Mouse (Mus musculus): ENCODE measurements around the gene 4931406P16Rik. TPM values are rescaled to one million over a fixed set of nuclear protein-coding genes. Genes with fewer than 3 reads are reported as not detected.

4931406P16Rik gene
- polyA plus RNA-seq, 1 experiment from 2014 or later = 32.6 TPM

- DNase-seq (ENCODE audit: low spot score) = no peak
- H3K27ac ChIP-seq (ENCODE audit: low read depth, low read length) = peak overlapping the region; percentile 84
- no peaks in the 10 kb centered on the region for H3K9me3 ChIP-seq (ENCODE audit: control insufficient read depth, low read length)
- H3K4me2 ChIP-seq = peak overlapping the region; percentile 94
- H3K4me3 ChIP-seq (ENCODE audit: low read depth, low read length) = peak overlapping the region; percentile 60
- H3K4me1 ChIP-seq (replicated peaks; ENCODE audit: control insufficient read depth, insufficient read depth, low read length) = peaks cover 22% of the 10 kb centered on the region
- no peaks in the 10 kb centered on the region for H3K27me3 ChIP-seq (replicated peaks; ENCODE audit: control insufficient read depth, insufficient read depth, low read length)
- ATAC-seq (replicated peaks; ENCODE audit: low FRiP score) = no peak; the same call in 1 of the 2 replicates
- H3K9ac ChIP-seq (ENCODE audit: low read depth, low read length) = peak overlapping the region; percentile 74
- H3K36me3 ChIP-seq (ENCODE audit: control insufficient read depth, insufficient read depth, low read length) = peaks cover 14% of the 10 kb centered on the region
- WGBS = 40% methylated on average over 7 of the region's 7 CpGs
These were observed 80.3 kb downstream of the 4931406P16Rik start for GRCm38 (mm10) chr7:34232785-34233725.

GRCm38 (mm10) chr7:34230116-34230515, 83.2 kb downstream of the 4931406P16Rik start, which contains the start of gene Gpi1:
TSS of gene Gpi1 (minus strand) at chr7:34230336.
- Histone ChIP-seq H3K4me1 (replicated peaks; ENCODE audit: control insufficient read depth, insufficient read depth, low read length) (peaks cover 40% of the 10 kb centered on the region), H3K27me3 (replicated peaks; ENCODE audit: control insufficient read depth, insufficient read depth, low read length) (no peaks in the 10 kb centered on the region), H3K27ac (ENCODE audit: low read depth, low read length) (peak within 1 kb of the TSS; percentile 63), H3K9ac (ENCODE audit: low read depth, low read length) (peak within 1 kb of the TSS; percentile 79), H3K4me3 (ENCODE audit: low read depth, low read length) (peak within 1 kb of the TSS; percentile 66), H3K36me3 (ENCODE audit: control insufficient read depth, insufficient read depth, low read length) (peaks cover 31% of the 10 kb centered on the region), H3K4me2 (peak within 1 kb of the TSS; percentile 98), H3K9me3 (ENCODE audit: control insufficient read depth, low read length) (no peaks in the 10 kb centered on the region)
- ATAC-seq (replicated peaks; ENCODE audit: low FRiP score) = peak; percentile 72
- under 1% methylated on average over 39 of the region's 39 CpGs for WGBS
- DNase-seq (ENCODE audit: low spot score) = peak; percentile 89

GRCm38 (mm10) chr7:34229691-34230111, 83.7 kb downstream of the 4931406P16Rik start:
- peak overlapping the region; percentile 66 for H3K4me3 ChIP-seq (ENCODE audit: low read depth, low read length)
- H3K9me3 ChIP-seq (ENCODE audit: control insufficient read depth, low read length) = no peaks in the 10 kb centered on the region
- H3K4me1 ChIP-seq (replicated peaks; ENCODE audit: control insufficient read depth, insufficient read depth, low read length) = peaks cover 40% of the 10 kb centered on the region
- DNase-seq (ENCODE audit: low spot score) (no peak), ATAC-seq (replicated peaks; ENCODE audit: low FRiP score) (no peak)
- H3K4me2 ChIP-seq = peak overlapping the region; percentile 98
- H3K27me3 ChIP-seq (replicated peaks; ENCODE audit: control insufficient read depth, insufficient read depth, low read length) = no peaks in the 10 kb centered on the region
- H3K36me3 ChIP-seq (ENCODE audit: control insufficient read depth, insufficient read depth, low read length) = peaks cover 35% of the 10 kb centered on the region
- peak overlapping the region; percentile 79 for H3K9ac ChIP-seq (ENCODE audit: low read depth, low read length)
- WGBS = 0% methylated on average over 19 of the region's 19 CpGs
- peak overlapping the region; percentile 63 for H3K27ac ChIP-seq (ENCODE audit: low read depth, low read length)

- ATAC-seq (replicated peaks; ENCODE audit: low FRiP score) = no peak
- Histone ChIP-seq H3K9me3 (ENCODE audit: control insufficient read depth, low read length) (no peaks in the 10 kb centered on the region), H3K4me2 (peak overlapping the region; percentile 98), H3K36me3 (ENCODE audit: control insufficient read depth, insufficient read depth, low read length) (peaks cover 39% of the 10 kb centered on the region), H3K9ac (ENCODE audit: low read depth, low read length) (peak overlapping the region; percentile 79), H3K27me3 (replicated peaks; ENCODE audit: control insufficient read depth, insufficient read depth, low read length) (no peaks in the 10 kb centered on the region), H3K4me3 (ENCODE audit: low read depth, low read length) (peak overlapping the region; percentile 66), H3K27ac (ENCODE audit: low read depth, low read length) (peak overlapping the region; percentile 63; the same call in 1 of the 2 replicates), H3K4me1 (replicated peaks; ENCODE audit: control insufficient read depth, insufficient read depth, low read length) (peaks cover 40% of the 10 kb centered on the region)
- no peak for DNase-seq (ENCODE audit: low spot score)
- 23% methylated on average over 5 of the region's 5 CpGs for WGBS
These were observed 84.2 kb downstream of the 4931406P16Rik start for GRCm38 (mm10) chr7:34229153-34229552.

GRCm38 (mm10) chr7:34228641-34229040, 84.7 kb downstream of the 4931406P16Rik start:
- Histone ChIP-seq H3K27ac (ENCODE audit: low read depth, low read length) (no peak overlapping the region), H3K4me1 (replicated peaks; ENCODE audit: control insufficient read depth, insufficient read depth, low read length) (peaks cover 40% of the 10 kb centered on the region), H3K9ac (ENCODE audit: low read depth, low read length) (peak overlapping the region; percentile 79), H3K9me3 (ENCODE audit: control insufficient read depth, low read length) (no peaks in the 10 kb centered on the region), H3K4me3 (ENCODE audit: low read depth, low read length) (peak overlapping the region; percentile 66), H3K27me3 (replicated peaks; ENCODE audit: control insufficient read depth, insufficient read depth, low read length) (no peaks in the 10 kb centered on the region), H3K4me2 (peak overlapping the region; percentile 98), H3K36me3 (ENCODE audit: control insufficient read depth, insufficient read depth, low read length) (peaks cover 44% of the 10 kb centered on the region)
- WGBS = 27% methylated on average over 9 of the region's 9 CpGs
- DNase-seq (ENCODE audit: low spot score) (no peak), ATAC-seq (replicated peaks; ENCODE audit: low FRiP score) (0 out of 2 replicates have a peak, but pooled peaks have one; percentile 9)

GRCm38 (mm10) chr7:34226846-34227245, 86.5 kb downstream of the 4931406P16Rik start:
- DNase-seq (ENCODE audit: low spot score) (no peak), ATAC-seq (replicated peaks; ENCODE audit: low FRiP score) (no peak)
- Histone ChIP-seq H3K27ac (ENCODE audit: low read depth, low read length) (no peak overlapping the region), H3K36me3 (ENCODE audit: control insufficient read depth, insufficient read depth, low read length) (peaks cover 61% of the 10 kb centered on the region), H3K4me2 (peak overlapping the region; percentile 98), H3K9ac (ENCODE audit: low read depth, low read length) (no peak overlapping the region), H3K27me3 (replicated peaks; ENCODE audit: control insufficient read depth, insufficient read depth, low read length) (no peaks in the 10 kb centered on the region), H3K9me3 (ENCODE audit: control insufficient read depth, low read length) (no peaks in the 10 kb centered on the region), H3K4me1 (replicated peaks; ENCODE audit: control insufficient read depth, insufficient read depth, low read length) (peaks cover 29% of the 10 kb centered on the region), H3K4me3 (ENCODE audit: low read depth, low read length) (peak overlapping the region; percentile 3; the same call in 1 of the 2 replicates)
- WGBS = 90% methylated on average over 12 of the region's 12 CpGs

- Histone ChIP-seq H3K27ac (ENCODE audit: low read depth, low read length) (no peak overlapping the region), H3K4me3 (ENCODE audit: low read depth, low read length) (no peak overlapping the region; the same call in 1 of the 2 replicates), H3K36me3 (ENCODE audit: control insufficient read depth, insufficient read depth, low read length) (peaks cover 69% of the 10 kb centered on the region), H3K4me2 (peak overlapping the region; percentile 98), H3K27me3 (replicated peaks; ENCODE audit: control insufficient read depth, insufficient read depth, low read length) (no peaks in the 10 kb centered on the region), H3K4me1 (replicated peaks; ENCODE audit: control insufficient read depth, insufficient read depth, low read length) (peaks cover 29% of the 10 kb centered on the region), H3K9ac (ENCODE audit: low read depth, low read length) (no peak overlapping the region), H3K9me3 (ENCODE audit: control insufficient read depth, low read length) (no peaks in the 10 kb centered on the region)
- WGBS = 80% methylated on average over 8 of the region's 8 CpGs
- no peak for ATAC-seq (replicated peaks; ENCODE audit: low FRiP score)
- no peak for DNase-seq (ENCODE audit: low spot score)
These were observed 87.3 kb downstream of the 4931406P16Rik start for GRCm38 (mm10) chr7:34226086-34226485.

GRCm38 (mm10) chr7:34224308-34224707, 89.0 kb downstream of the 4931406P16Rik start:
- no peak overlapping the region for H3K9ac ChIP-seq (ENCODE audit: low read depth, low read length)
- 91% methylated on average over 6 of the region's 6 CpGs for WGBS
- DNase-seq (ENCODE audit: low spot score) = no peak

More at GRCm38 (mm10) chr7:34224308-34224707, 89.0 kb downstream of the 4931406P16Rik start:
- Histone ChIP-seq H3K27ac (ENCODE audit: low read depth, low read length) (no peak overlapping the region), H3K4me3 (ENCODE audit: low read depth, low read length) (no peak overlapping the region), H3K4me1 (replicated peaks; ENCODE audit: control insufficient read depth, insufficient read depth, low read length) (peaks cover 29% of the 10 kb centered on the region), H3K4me2 (no peak overlapping the region), H3K27me3 (replicated peaks; ENCODE audit: control insufficient read depth, insufficient read depth, low read length) (no peaks in the 10 kb centered on the region), H3K9me3 (ENCODE audit: control insufficient read depth, low read length) (no peaks in the 10 kb centered on the region), H3K36me3 (ENCODE audit: control insufficient read depth, insufficient read depth, low read length) (peaks cover 86% of the 10 kb centered on the region)
- no peak for ATAC-seq (replicated peaks; ENCODE audit: low FRiP score)
